Mouse (Mus musculus) sigmoid colon, adult 10 weeks (tissue): ENCODE results near the gene Fbxw19. TPM values are rescaled to one million over a fixed set of nuclear protein-coding genes. Genes with fewer than 3 reads are reported as not detected.

ENCODE experiments used
- polyA plus RNA-seq: library from polyadenylated mRNA; stranded (reverse); fragments of 350-450 nt; fragmentation: Illumina TruSeq; extraction: RNeasy Lipid Tissue Mini Kit (QIAGEN cat#74804); gene quantifications from one replicate; pipeline ENCODE4 v1.2.3, GENCODE M21; 2014; ENCODE audit warnings: low read depth, low replicate concordance

The Fbxw19 gene
- not detected for polyA plus RNA-seq

GRCm38 (mm10) chr9:109495775-109496174 is at the start of gene Fbxw19:
TSS of gene Fbxw19 (minus strand) at chr9:109495875.

GRCm38 (mm10) chr9:109449040-109449439 is 46.6 kb downstream of the Fbxw19 start, which contains the start of gene Fbxw16:
TSS of gene Fbxw16 (minus strand) at chr9:109449140.

Other genes with a start within 250 kb of the Fbxw19 start
- gene Fbxw14, start 208.2 kb downstream of the Fbxw19 start, polyA plus RNA-seq: not detected
- gene Fbxw28, start 156.2 kb downstream of the Fbxw19 start, polyA plus RNA-seq: not detected
- gene Fbxw22, start 91.6 kb downstream of the Fbxw19 start, polyA plus RNA-seq: 2.3 TPM
- gene Fbxw16, start 46.7 kb downstream of the Fbxw19 start, polyA plus RNA-seq: not detected
- gene Fbxw15, start 72.4 kb upstream of the Fbxw19 start, polyA plus RNA-seq: 0.88 TPM
- gene Fbxw24, start 130.2 kb upstream of the Fbxw19 start, polyA plus RNA-seq: 0.88 TPM
- not detected for gene Fbxw25, start 168.8 kb upstream of the Fbxw19 start, polyA plus RNA-seq
- gene Fbxw18, start 206.8 kb upstream of the Fbxw19 start, polyA plus RNA-seq: not detected